Mouse (Mus musculus): ENCODE results near the gene Trappc3l. TPM values are rescaled to one million over a fixed set of nuclear protein-coding genes. Genes with fewer than 3 reads are reported as not detected.
A peak's percentile ranks its signal among the peaks of the same experiment; 100 is the strongest.
"Not testable (repeated sequence)": the region's sequence is repeated elsewhere in the genome, so short reads cannot be mapped to it uniquely, and the experiment has no call there.

The Trappc3l gene
- total RNA-seq (2022): under 1 TPM in 3 of 4 experiments, not detected in 1; 0.34 to 0.71 (median 0.53) TPM

DNA sequence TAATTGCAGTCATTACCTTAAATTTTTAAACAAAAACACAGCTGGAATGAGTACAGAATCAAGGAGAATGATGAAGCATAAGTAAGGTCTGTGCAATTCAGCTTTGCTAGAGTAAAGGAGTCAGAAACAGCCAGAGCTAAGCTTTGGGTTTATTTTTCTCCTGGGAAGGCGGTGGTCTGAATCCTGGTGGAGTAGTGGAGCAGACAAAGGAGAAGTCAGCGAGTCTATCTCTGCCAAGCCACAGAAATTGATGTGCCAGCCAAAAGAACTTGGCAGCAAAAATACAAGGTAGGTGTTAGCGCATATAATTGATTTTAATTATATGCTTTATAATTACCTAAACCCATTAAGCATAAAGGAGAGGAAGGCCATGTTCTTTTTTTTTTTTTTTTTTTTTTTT is at the start of gene Trappc3l:
Gene Trappc3l, plus strand, starts transcription at position 197 of the 400 bp plus-strand sequence.
- DNase-seq (ENCODE audit: low spot score in 2 of 2): no peak

DNA sequence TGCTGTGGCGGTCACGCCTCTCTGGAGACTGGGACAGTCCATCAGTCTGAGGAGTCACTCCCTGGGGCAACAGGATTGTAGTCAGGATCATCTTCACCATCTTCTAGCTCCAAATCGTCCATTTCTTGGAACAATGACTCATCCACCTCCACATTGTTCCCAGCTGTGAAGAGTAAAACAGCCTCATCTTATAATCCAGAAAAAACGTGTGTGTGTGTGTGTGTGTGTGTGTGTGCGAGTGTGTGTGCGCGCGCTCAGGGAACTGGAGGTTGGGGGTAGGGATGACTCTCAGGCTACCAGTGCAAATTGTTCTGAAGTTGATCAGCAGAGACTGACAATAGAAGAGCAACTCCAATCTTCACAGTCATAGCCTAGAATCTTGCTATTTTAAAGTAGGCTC is 40.7 kb upstream of the Trappc3l start:
- DNase-seq (ENCODE audit: low spot score in 2 of 2): not testable (repeated sequence)

DNA sequence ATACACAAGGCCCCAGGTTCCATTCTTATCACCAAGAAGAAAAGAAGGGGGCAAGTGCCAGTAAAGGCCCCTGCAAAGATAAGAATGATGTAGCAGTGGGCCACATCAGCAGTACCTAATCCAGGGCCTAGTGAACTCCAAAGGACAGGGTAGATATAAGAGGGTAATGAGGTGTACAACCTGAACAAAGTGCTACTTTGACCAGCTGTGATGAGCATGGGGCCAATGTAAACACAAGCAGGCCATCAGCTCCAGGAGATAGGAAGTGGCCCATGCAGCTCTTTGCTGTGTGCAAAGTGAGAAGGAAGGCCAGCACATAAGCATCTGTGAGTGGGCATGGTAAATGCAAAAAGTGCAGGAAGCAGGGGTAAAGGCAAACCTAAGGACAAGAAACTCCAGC is 39.0 kb upstream of the Trappc3l start:
- DNase-seq (ENCODE audit: low spot score in 2 of 2): no peak

DNA sequence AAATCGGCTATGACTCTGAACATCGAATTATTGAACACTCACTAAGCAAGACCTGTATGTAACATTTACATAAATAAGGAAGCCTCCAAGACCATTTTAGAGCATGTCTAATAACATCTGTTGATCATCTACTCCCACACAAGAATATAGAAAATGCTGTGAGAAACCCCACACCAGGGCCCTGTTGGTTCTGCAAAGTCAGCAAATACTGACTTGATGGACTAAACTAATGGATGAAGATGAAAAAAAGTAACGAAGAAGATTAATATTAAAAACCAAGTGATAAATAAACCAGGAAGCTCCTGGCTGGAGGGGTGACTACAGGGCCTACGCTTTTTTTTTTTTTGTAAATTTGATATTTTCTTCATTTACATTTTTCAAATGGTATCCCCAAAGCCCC is 24.8 kb upstream of the Trappc3l start:
- no peak for DNase-seq (ENCODE audit: low spot score in 2 of 2)

DNA sequence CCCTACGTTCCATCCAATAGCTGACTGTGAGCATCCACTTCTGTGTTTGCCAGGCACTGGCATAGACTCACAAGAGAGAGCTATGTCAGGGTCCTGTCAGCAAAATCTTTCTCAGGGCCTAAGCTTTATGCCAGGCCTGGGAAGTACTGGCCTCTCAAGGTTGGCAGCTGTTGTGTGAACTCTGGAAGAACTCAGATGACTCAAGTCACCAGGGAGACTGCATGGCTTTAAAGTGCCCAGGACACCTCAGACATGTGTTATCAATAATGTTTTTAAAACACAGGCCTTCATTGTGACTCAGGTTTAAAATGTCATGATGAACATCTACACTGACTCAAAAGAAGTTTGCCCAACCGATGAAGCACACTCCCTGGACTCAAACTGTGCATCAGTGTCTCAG is 24.2 kb upstream of the Trappc3l start:
- DNase-seq (ENCODE audit: low spot score in 2 of 2): no peak

DNA sequence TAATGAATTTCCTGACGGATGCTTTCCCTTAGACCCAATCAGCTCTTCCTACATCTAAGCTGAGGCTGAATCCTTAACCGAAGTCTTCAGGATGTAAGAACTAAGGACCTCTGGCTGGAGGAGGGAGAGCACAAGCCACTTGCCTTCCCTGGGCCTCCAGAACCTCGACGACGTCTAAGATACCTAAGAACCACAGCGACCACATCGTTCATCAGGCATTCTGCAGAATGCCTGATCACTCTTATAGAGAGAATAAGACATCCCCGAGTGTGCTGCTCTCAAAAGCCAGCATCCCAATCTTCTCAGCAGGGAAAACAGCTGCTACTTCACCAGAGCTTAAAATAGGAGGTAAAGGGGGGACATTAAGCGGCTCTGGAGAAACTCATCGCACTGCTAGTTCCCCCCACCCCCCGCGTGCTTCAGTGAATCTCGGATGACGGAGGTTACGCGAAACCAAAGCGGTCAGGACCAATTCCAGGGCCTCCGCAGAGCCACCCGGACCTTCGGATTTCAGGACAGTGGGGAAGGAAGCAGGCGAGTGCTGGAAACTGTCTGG is 18.6 kb upstream of the Trappc3l start:
- DNase-seq (ENCODE audit: low spot score in 2 of 2): no peak

DNA sequence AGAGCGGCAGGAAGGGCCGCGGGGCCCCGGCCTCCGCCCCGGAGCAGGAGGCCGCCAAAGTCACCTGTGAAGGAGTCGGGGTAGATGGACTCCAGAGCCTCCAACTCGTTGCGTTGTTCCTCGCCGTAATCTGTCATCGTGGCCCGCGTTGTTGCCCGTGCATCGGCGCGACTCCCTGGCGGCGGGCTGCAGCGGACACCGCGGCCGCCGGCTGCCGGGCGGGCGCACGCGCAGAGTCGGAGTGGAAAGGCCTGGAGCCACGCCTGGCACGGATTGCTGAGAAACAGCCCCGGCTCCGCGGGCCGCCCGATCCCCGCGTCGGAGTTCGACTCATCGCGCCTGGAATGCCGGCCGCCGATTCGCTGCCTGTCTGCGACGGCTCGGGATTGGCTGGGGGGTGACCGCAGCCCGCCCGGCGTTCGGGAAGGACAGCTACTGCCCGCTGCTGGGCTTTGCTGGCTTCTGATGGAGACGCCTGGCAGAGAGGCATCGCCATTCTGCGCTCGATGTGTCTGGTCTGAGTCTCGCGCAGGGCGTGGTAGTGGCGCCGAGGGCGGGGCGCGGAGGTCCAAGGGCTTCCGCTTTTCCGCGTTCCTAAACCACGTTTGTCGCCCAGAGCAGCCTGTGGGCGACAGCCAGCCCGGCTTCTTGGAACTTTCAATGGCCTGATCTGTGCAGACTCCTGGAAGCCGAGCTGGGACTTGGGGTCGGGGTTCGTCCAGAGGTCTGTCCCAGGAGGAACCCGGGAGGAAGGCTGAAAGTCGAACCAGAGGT is 17.9 kb upstream of the Trappc3l start, which contains the start of gene Rwdd1:
Gene Rwdd1, minus strand, starts transcription at position 323 of the 774 bp plus-strand sequence.
- DNase-seq (ENCODE audit: low spot score in 2 of 2): peak; percentile 94 to 98

DNA sequence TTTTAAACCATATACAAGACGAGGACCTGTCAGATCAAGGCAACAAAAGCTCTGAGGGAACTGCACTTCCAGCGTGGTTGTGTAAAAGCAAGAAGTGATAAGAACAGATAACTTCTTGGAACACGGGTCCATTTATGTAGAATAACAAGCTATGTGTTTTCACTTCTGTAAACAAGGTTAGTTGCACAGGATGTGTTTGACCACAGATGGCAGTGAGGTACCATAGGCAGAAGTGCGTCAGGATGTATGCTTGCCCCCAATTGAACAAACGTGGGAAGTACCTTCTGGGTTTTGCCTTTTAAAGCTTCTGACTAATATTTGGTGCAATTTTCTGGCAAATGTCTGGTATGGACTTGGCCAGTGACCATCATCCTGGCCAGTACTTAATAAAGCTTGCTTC is 7.1 kb upstream of the Trappc3l start:
- no peak for DNase-seq (ENCODE audit: low spot score in 2 of 2)

DNA sequence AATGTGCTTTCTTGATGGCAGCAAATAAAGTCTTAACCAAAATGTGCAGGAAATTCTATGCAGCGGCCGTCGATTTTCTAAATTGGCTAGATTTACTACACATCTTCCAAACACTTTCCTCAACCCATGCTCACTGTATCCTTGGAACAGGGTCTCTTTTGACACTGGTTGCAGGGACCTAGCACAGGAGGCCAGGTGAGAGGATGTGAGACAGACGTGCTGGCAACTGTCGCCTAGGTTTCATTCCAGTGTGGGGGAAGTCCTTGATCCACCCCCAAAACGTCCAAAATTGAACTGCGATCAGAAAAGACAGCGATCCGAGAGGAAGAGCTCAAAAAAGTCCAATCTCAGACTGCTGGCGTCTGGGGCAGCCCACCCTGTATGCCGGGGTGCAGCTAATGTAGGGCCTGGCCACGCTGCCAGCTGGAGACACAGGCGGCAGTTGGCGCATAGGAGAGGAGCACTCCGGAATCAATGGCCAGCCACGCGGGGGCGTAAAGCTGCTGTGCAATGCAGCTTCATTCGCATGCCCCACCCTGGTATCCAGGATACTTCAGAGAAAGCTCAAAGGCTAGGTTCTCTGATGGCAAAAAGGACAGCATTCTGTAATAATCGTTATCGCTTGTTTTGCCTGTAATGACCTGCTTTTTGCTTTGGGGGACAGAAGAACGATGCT is 3.6 kb upstream of the Trappc3l start:
- DNase-seq (ENCODE audit: low spot score in 2 of 2): peak; percentile 21 to 66

DNA sequence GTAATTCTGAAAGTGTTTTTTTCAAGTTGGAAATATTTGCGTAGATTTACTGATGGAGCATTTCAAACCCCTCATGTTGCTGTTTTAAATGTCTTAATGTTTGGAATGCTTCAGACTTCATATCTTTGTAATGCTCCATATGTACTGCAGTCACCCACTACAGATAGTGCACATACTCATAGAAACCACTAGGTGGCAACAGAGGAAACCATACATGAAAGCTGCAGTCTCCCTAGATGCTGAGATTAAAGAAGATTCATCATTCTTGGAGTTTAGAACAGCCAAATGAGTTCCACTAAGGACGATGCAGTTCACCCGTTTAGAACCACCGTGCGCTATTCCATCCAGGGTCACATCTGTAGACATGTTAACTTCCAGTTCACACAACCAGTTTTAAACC is 810 bp upstream of the Trappc3l start:
- DNase-seq (ENCODE audit: low spot score in 2 of 2): no peak

DNA sequence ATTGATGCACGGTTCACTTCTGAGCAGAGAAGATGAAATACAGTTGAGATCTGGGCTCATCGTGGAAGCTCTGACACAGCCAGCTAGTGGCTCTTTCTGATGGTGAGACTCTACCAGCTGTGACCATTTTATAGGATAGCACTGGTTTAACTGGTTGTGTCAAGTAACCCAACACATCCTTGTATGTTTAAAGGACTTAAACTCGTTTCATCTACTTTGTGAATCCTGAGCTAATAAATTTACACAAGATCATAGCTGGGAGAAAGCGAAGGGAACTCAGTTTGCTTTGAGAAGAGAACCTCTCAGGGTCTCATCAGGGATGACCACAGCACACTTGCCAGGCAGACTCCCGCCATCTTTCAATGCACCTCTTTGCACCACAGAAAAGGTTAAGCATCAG is 6.8 kb downstream of the Trappc3l start, which contains the start of gene Calhm4:
Gene Calhm4, minus strand, starts transcription at position 101 of the 400 bp plus-strand sequence.
- no peak for DNase-seq (ENCODE audit: low spot score in 2 of 2)

DNA sequence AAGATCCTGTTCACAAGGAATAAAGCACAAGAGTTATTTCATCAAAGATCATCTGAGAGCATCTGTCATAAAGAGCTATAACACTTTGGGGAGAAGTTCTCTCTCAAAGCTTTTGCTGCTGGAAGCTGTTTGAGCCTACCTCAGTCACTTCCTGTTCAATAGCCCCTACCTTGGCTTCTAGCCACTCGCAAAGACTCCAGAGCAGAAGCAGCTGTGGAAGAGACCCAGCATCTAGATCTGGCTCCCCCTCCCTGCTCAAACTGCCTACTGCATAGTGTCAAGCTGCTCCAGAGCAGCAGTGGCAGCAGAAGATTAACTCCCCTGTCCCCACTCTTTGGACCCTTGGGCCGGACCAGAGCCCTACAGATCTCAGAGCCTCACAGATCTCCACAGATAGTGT is 16.6 kb downstream of the Trappc3l start:
- DNase-seq (ENCODE audit: low spot score in 2 of 2): no peak

DNA sequence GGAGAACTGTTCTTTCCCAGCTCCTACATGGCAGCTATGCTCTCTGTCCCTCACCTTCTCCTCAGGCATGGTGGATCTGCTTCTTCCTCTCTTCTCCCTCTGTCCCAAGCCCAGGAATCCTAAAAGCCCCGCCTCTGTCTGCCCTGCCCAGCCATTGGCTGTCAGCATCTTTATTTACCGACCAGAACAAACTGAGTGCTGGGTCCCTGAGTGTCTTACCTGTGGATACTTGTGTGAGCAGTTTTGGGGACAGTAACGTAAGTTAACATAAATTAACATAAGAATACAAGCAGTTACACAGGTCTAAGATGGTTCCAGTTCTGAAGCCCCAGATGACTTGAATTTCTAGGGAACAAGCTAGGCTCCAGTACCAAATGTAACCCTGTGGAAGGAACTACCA is 29.2 kb downstream of the Trappc3l start:
- DNase-seq (ENCODE audit: low spot score in 2 of 2): no peak

DNA sequence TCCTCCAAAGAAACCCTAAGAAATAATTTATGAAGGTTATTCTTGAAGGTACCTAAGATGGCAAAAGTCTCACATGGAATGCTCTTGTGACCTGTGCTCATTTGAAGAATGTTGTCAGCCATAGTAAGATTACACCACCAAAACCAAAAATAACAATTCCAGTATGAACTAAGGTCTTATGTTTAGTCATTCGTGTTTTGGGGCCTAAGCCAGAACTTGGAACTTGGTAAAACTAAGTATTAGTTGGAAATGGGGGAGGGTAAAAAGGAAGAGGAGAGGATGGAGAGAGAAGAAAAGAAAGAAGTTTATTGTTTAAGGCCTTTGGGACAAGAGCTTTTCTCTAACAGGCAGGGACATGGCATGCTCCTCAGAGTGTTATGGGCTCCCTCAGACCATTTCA is 32.2 kb downstream of the Trappc3l start:
- no peak for DNase-seq (ENCODE audit: low spot score in 2 of 2)

DNA sequence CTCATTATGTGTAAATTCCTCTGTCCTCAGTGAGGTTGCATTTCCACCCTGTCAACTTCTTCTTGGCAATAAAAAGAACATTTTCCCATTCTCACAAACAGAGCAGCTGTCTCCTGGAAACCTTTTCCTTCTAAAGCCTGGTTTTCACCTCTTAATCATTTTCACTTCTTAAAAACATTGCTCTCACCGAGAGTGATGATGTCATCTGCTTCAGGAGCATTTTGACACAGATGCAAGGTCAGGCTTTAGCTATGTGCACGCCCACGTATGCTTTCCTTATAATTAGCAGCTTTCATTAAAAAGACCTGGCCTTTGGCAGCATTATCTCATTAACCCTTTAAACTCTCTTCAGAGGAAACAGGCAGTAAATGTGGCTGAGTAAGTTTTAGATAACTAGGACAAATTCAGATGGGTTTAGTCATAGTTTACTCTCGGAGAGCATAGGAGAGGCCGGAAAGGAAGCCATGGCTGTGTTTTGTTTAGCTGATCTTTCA is 33.6 kb downstream of the Trappc3l start:
- no peak for DNase-seq (ENCODE audit: low spot score in 2 of 2)

DNA sequence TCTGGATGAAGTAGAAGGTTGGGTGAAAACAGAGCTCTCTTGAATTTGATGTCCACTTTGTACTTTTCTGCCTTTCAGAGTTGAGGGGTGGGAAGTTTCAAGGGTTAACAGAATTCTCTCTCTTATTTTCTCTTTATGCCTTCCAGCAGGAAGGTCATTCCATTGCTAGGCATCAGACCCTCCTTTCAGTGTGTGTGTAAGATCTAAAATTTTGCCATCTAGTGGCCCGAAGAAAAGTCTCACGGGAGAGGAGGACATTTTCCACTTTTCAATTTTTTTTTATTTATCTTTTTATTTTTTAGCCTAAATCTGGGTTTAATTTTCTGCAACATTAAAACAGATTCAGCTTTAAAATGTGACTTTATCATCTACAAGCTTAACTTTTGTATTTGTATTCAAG is 34.3 kb downstream of the Trappc3l start:
- no peak for DNase-seq (ENCODE audit: low spot score in 2 of 2)

DNA sequence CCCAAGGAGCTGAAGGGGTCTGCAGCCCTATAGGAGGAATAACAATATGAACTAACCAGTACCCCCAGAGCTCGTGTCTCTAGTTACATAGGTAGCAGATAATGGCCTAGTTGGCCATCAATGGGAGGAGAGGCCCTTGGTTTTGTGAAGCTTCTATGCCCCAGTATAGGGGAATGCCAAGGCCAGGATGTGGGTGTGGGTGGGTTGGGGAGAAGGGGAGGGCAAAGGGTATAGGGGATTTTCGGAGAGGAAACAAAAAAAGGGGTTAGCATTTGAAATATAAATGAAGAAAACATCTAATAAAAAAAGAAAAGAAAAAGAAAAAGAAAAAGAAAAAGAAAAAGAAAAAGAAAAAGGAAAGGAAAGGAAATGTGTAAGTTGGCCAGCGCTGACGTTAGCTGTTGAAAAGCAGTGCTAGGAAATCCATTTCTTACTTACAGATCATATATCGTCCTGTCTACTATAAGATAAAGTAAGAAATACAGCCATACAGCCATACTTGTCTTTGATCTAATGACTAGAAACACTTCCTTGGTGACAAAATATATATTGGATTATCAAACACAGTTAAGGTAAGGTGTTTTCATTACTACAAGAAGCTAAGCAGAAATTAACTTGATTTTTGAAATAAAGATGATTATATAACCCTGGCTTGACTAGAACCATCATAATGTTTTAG is 37.3 kb downstream of the Trappc3l start:
- DNase-seq (ENCODE audit: low spot score in 2 of 2): no peak

DNA sequence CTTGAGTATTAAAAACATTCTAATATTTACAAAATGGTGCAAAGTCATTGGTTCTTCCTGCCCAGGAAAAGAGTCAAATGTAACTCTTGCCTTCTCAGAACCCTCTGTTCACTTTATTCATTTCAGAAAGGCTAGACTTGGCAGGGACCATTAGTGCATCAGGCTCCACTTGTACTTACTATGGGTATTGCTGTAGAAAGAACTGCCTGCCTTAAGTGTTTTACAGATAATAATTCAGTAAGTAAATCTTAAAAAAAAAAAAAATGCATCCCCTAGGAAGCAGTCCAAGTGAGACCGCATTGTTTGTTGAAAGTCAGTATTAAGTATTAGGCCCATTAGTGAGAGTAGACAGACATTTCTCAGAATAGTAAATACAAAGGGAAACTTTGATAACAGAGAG is 49.1 kb downstream of the Trappc3l start:
- no peak for DNase-seq (ENCODE audit: low spot score in 2 of 2)

DNA sequence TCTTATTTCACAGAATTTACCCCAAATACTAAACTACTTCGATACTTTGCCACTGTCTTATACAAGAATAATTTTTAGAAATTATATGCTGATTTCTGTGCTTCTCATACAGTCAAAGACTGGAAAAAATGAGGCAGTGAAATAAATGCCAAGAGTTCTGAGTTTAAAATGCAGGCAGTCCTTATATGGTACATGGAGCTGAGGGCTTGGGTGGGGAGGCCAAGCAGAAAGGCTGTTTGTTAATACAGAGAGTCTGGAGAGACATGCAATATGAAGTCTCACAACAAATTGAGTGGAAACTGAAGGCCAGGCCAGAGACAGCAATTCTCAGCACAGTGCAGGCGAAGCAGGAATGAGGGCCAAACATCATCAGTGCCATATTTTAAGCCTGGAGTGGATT is 51.1 kb downstream of the Trappc3l start:
- no peak for DNase-seq (ENCODE audit: low spot score in 2 of 2)

DNA sequence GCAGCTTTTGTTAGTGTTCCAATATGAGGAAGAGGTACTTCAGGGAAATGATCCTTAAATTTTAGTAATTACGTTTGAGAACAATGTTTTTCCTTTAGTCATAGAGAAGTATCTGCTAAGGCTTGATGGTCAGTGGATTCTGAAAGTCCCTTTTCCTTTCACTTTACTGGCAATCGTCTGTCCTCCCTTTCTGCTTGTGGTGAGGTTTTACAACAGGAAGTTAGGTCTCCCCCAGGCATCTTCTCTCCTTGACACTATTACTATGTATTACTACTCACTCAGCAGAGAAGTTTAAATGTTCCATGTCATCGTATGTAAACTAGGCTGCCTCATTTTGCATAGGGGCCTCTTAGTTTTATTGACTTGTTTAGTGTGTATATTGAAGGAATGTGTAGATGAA is 52.1 kb downstream of the Trappc3l start:
- DNase-seq (ENCODE audit: low spot score in 2 of 2): no peak

DNA sequence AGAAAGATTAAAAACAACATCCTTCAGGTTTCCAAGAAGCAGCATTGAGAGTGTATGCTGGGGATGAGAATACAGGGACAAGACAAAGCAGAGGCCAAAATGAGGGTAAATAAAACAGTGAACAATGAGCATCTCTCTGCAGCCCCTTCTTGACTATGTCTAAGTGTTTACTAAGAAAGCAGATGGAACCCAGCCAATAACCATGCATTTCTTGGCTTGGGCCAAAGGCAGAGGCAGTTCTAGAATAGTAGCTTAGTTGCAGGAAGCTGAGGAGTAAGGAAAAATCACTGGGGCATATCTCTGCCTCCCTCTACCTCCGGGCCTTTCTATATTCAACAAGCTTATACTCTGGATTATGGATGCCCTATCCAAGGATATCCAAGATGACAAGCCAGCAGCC is 53.1 kb downstream of the Trappc3l start:
- DNase-seq (ENCODE audit: low spot score in 2 of 2): no peak

DNA sequence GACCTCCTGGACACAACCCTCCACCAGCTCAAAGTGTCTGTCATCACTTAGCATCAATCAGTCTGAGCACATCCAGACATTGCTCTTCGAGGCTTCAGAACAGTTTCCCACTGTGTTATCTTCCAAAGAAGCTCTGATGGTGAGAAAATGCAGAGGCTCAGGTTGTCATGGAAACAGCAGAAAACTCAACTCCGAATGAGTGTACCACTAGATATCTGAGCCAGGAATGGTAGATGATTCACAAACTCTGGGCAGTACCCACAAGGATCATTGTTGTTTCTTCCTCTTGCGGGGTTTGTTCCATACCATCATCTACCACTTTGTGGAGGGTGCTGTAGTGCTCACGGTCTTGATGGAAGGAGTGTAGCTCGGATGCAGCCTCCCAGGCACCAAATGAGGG is 54.5 kb downstream of the Trappc3l start:
- DNase-seq (ENCODE audit: low spot score in 2 of 2): peak; percentile 8 to 73
